Mouse (Mus musculus) midbrain, embryonic 16.5 days (tissue): ENCODE measurements around the gene Arid3c. TPM values are rescaled to one million over a fixed set of nuclear protein-coding genes. Genes with fewer than 3 reads are reported as not detected.

Experiments
- ATAC-seq: fragments of 200-750 bp; cut with Nextera tagmentation; 2 replicates; pipeline ENCODE4 v1.8.0; 2017; ENCODE audit warnings: moderate TSS enrichment
- H3K27ac ChIP-seq: fragments of 300-500 bp; sonication (generic); 2 replicates; pipeline ENCODE4 v1.5.1; 2014; ENCODE audit warnings: mild to moderate bottlenecking, low read length, mixed read lengths
- H3K27me3 ChIP-seq: fragments of 300-500 bp; sonication (generic); 2 replicates; pipeline ENCODE4 v1.6.1; 2014; ENCODE audit warnings: low read depth, low read length, mixed read lengths; ENCODE audit not compliant: control insufficient read depth, insufficient read depth
- H3K36me3 ChIP-seq: fragments of 300-500 bp; sonication (generic); 2 replicates; pipeline ENCODE4 v1.6.1; 2014; ENCODE audit warnings: mild to moderate bottlenecking, low read length, moderate library complexity, mixed read lengths; ENCODE audit not compliant: control insufficient read depth, insufficient read depth
- H3K4me1 ChIP-seq: fragments of 300-500 bp; sonication (generic); 2 replicates; pipeline ENCODE4 v1.6.1; 2014; ENCODE audit warnings: mild to moderate bottlenecking, low read length, mixed read lengths; ENCODE audit not compliant: control insufficient read depth, insufficient read depth
- H3K4me2 ChIP-seq: fragments of 300-500 bp; sonication (generic); 2 replicates; pipeline ENCODE4 v1.6.1; 2014; ENCODE audit warnings: mild to moderate bottlenecking, low read length, mixed read lengths
- H3K4me3 ChIP-seq: fragments of 300-500 bp; sonication (generic); 2 replicates; pipeline ENCODE4 v1.5.1; 2014; ENCODE audit warnings: low read depth, mild to moderate bottlenecking, low read length, moderate library complexity, mixed read lengths
- H3K9ac ChIP-seq: fragments of 300-500 bp; sonication (generic); 2 replicates; pipeline ENCODE4 v1.6.1; 2014; ENCODE audit warnings: low read depth, low read length, mixed read lengths
- H3K9me3 ChIP-seq: fragments of 300-500 bp; sonication (generic); replicated peaks from 2 replicates; pipeline ENCODE4 v1.6.1; 2014; ENCODE audit warnings: mild to moderate bottlenecking, low read length, mixed read lengths; ENCODE audit not compliant: control insufficient read depth, poor library complexity, severe bottlenecking
- WGBS: fragments of 180-500 bp; shearing (Covaris S2); extraction: QIAGEN DNeasy Blood & Tissue Kit; methylation state at CpG from one replicate; pipeline ENCODE4 v1.1.7; 2014; 5-methylcytosine and 5-hydroxymethylcytosine counted together
- polyA plus RNA-seq: library from polyadenylated mRNA; unstranded; fragments of >200 nt; fragmentation: Nextera tagmentation; extraction: Ambion mirVana; gene quantifications from 2 replicates; pipeline ENCODE4 v1.2.1, GENCODE M21; 2015

Gene Arid3c
- polyA plus RNA-seq, 1 experiment from 2014 or later: 1.2 TPM

DNA sequence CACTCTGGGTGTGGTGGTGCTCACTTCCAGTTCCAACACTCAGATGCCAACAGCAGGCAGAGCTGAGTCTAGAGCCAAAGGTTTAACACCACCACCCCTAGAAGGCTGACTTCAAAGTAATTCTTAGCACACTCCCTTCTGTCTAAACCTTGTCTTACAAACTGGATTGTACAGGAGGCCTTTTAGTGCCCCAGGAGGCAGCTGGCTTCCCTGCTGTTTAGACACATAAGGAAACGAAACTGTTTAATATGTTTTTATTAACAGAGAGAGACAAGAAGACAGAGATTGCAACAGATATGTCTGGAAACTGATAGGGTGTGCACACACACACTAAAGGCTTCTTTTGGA, 7.3 kb upstream of the Arid3c start:
- no peak for ATAC-seq
- H3K9me3 ChIP-seq: no peaks in the 10 kb centered on the region
- whole genome bisulfite sequencing: 74% methylated on average over 1 of the region's 1 CpGs
- no peak overlapping the region for H3K4me2 ChIP-seq
- H3K9ac ChIP-seq: no peak overlapping the region
- H3K36me3 ChIP-seq: peaks cover 3% of the 10 kb centered on the region; the same call in 1 of the 2 replicates
- no peak overlapping the region for H3K4me3 ChIP-seq
- H3K27me3 ChIP-seq: peaks cover 2% of the 10 kb centered on the region; the same call in 1 of the 2 replicates
- H3K27ac ChIP-seq: no peak overlapping the region
- peaks cover 16% of the 10 kb centered on the region for H3K4me1 ChIP-seq

DNA sequence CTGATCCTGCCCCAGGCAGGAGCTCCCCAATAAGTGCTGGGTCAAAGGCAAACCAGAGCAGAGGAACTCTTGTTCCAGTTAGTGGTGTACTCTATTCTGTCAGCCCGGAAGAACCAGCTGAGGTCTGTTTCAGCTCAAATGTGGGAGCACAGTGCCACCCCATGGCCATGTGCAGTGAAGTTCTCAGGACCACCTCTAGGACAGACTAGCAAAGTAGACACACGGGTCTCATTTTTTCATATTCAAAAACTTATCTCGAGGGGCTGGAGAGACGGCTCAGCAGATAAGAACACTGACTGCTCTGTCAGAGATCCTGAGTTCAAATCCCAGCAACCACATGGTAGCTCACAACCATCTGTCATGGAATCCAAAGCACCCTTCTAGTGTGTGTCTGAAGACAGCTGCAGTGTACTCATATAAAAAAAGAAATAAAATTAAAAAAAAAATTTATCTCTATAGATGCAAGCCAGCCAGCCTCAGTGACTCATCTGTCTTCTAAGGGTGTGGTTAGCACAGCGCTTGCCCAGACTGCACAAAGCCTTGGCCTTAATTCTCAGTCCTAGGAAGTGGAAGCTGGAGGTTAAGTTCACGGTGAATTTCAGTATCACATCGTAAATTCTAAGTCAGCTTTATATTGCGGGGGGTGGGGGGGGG, 6.8 kb upstream of the Arid3c start:
- no peak overlapping the region for H3K4me3 ChIP-seq
- H3K36me3 ChIP-seq: peaks cover 3% of the 10 kb centered on the region; the same call in 1 of the 2 replicates
- 45% methylated on average over 8 of the region's 8 CpGs for WGBS
- H3K4me1 ChIP-seq: peaks cover 16% of the 10 kb centered on the region
- no peaks in the 10 kb centered on the region for H3K9me3 ChIP-seq
- H3K4me2 ChIP-seq: no peak overlapping the region
- H3K27me3 ChIP-seq: peaks cover 7% of the 10 kb centered on the region
- H3K9ac ChIP-seq: no peak overlapping the region
- ATAC-seq: 0 out of 2 replicates have a peak, but pooled peaks have one; percentile 16
- H3K27ac ChIP-seq: no peak overlapping the region

DNA sequence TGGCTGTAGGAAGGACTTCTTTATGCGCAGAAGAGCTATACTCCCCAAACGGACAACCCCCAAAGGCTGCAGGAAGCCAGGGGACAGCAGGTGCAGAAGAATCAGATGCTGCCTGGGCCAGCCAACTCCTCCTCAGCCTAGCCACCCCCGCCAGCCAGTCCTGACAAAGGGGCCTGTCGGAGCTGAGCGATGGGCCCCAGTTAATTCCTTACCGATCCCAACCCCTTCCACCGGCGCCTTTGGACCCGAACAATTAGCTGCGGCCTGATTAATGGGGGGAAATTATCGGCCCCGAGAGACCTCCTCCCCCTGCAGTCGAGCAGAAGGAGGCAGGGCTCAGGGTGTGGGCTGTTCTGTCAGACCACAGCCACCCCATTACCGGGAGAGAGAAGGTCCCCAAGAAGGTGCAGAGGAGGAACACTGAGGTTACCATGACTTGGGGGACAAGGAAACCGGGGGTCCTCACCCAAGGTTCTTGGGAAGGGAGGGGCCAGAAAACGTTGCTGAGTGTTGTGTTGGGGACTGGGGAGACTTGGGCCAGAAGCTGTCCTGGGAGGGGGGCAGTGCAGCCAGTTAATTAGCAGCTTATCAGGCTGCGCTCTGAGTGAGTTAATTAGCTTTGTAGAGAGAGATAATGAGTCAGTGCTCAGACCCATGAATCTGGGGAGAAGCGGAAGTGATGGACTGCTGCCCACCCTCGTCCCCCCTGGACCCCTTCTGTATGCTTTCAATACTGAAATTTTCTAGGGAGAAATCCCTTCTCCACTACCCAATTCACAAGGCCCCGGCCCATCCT, 3.9 kb downstream of the Arid3c start:
- Histone ChIP-seq H3K4me2 (no peak overlapping the region), H3K9me3 (no peaks in the 10 kb centered on the region), H3K36me3 (no peaks in the 10 kb centered on the region), H3K27me3 (peaks cover 72% of the 10 kb centered on the region), H3K9ac (no peak overlapping the region), H3K27ac (no peak overlapping the region), H3K4me1 (peaks cover 15% of the 10 kb centered on the region), H3K4me3 (no peak overlapping the region)
- 14% methylated on average over 20 of the region's 20 CpGs for WGBS
- ATAC-seq: no peak

DNA sequence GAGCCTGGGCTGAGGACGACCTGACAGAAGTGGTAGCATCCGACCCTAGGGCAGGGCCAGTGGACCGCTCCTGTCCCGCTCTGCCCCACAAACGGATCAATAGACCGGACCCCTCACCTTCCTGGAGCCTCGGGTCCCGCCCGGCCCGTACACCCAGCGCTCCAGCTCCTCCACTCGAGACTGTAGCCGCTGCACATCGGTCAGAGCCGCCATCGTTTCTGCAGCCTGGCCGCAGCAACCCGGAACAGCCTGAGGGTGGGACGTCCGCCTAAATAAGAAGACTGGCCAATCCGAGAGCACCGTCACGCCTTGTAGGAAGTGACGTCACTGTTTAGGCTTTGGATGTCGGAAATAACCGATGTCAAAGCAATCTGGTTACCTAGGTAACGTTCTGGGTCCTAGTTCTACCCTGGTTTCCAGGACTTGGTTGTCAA, 8.0 kb downstream of the Arid3c start, which contains the start of gene Dctn3:
Gene Dctn3 (minus strand): TSS at position 253 of the 434 bp plus-strand sequence.
- peaks cover 15% of the 10 kb centered on the region for H3K4me1 ChIP-seq
- peak; percentile 96 for ATAC-seq
- peaks cover 13% of the 10 kb centered on the region for H3K36me3 ChIP-seq
- H3K4me3 ChIP-seq: peak within 1 kb of the TSS; percentile 93
- H3K27ac ChIP-seq: peak within 1 kb of the TSS; percentile 67; the same call in 1 of the 2 replicates
- H3K9me3 ChIP-seq: no peaks in the 10 kb centered on the region
- H3K4me2 ChIP-seq: peak within 1 kb of the TSS; percentile 93
- peak within 1 kb of the TSS; percentile 94 for H3K9ac ChIP-seq
- H3K27me3 ChIP-seq: peaks cover 40% of the 10 kb centered on the region
- under 1% methylated on average over 27 of the region's 27 CpGs for WGBS

DNA sequence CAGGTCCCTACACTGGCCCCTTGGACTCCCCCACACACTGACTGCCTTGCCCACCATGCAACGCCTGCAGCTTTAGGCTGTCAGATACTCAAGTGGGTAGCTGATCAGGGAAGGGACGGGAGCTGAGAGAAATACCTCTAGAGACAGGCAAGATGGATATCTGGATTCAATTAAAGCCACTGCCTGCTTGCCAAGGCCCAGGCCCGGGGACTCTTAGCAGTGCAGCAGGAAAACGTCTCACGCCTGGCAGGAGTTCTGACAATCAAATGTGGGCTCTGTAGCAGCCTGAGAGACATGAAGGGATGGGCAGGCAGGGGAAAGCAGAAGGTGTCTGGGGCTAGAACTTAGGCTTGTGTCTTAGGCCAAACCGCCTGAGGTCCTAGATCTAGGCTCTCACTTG, 14.1 kb downstream of the Arid3c start:
- Histone ChIP-seq H3K27ac (no peak overlapping the region), H3K4me2 (no peak overlapping the region), H3K9ac (no peak overlapping the region), H3K4me3 (no peak overlapping the region), H3K4me1 (peaks cover 29% of the 10 kb centered on the region), H3K36me3 (peaks cover 20% of the 10 kb centered on the region), H3K27me3 (no peaks in the 10 kb centered on the region), H3K9me3 (no peaks in the 10 kb centered on the region)
- 72% methylated on average over 6 of the region's 6 CpGs for WGBS
- ATAC-seq: no peak

DNA sequence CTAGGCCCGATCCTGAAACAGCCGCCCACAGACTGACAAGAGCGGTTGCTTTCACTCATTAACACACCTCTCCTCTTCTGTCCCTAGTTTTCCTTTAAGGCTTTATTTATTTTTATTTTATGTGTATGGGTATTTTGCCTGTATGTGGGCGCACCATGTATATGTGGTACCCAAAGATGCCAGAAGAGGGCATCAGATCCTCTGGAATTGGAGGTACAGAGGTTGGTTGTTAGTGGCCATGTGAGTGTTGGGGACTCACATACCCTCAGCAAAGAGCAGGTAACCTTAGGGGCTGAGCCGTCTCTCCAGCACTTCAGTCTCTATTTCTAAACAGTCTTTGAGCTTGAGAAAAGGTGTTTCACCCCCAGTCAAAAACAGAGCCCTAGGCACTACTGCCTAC, 15.3 kb downstream of the Arid3c start:
- H3K9ac ChIP-seq: no peak overlapping the region
- H3K27me3 ChIP-seq: no peaks in the 10 kb centered on the region
- no peaks in the 10 kb centered on the region for H3K9me3 ChIP-seq
- no peak overlapping the region for H3K4me2 ChIP-seq
- peaks cover 31% of the 10 kb centered on the region for H3K4me1 ChIP-seq
- 84% methylated on average over 5 of the region's 5 CpGs for WGBS
- ATAC-seq: no peak
- peaks cover 20% of the 10 kb centered on the region for H3K36me3 ChIP-seq
- no peak overlapping the region for H3K4me3 ChIP-seq
- H3K27ac ChIP-seq: no peak overlapping the region

DNA sequence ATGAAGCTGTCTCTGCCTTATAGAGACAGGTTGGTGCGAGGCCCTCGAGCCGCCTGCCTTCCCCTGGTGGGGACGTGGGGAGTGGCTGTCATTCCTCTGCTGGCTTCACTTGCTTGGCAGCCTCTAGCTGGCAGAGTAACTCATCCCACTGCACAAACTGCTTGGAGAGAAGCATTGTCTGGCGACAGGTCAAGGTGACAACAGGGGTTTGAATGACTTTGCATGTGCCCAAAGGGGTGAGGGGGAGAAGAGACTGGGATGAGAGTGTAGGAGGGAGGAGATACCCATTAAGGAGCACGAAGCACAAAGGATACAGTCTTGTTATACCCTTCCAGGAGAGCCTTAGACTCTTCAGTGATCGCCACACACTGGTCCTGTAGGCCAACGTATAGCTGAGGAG, 15.9 kb downstream of the Arid3c start:
- ATAC-seq: no peak

DNA sequence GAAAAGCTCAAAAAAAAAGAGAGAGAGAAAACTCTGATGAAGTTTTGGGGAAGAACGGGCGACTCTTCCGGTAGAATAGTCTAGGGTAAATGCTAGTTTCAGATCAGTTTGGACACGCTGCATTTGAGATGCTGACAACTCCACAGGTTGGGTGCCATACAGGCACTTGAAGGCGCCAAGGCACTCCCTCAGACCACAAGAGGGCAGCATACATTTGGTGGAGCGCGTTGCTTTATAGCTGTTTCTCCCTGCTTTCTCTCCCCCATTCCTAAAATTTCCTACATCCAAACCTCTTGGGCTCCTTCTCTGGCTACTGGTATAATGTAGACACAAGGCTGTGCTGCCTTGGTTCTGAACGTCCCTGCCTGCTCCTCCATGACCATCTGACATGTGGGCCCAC, 16.7 kb downstream of the Arid3c start:
- H3K4me2 ChIP-seq: peak overlapping the region; percentile 90
- 10% methylated on average over 8 of the region's 8 CpGs for WGBS
- peak overlapping the region; percentile 71 for H3K4me3 ChIP-seq
- 0 out of 2 replicates have a peak overlapping the region, but pooled peaks have one; percentile 39 for H3K9ac ChIP-seq
- H3K9me3 ChIP-seq: no peaks in the 10 kb centered on the region
- ATAC-seq: peak; percentile 18; the same call in 1 of the 2 replicates
- peaks cover 31% of the 10 kb centered on the region for H3K4me1 ChIP-seq
- no peak overlapping the region for H3K27ac ChIP-seq
- peaks cover 16% of the 10 kb centered on the region for H3K36me3 ChIP-seq
- H3K27me3 ChIP-seq: no peaks in the 10 kb centered on the region

More for the DNA sequence above, 15.9 kb downstream of the Arid3c start:
- Histone ChIP-seq H3K9ac (no peak overlapping the region), H3K4me2 (no peak overlapping the region), H3K27me3 (no peaks in the 10 kb centered on the region), H3K9me3 (no peaks in the 10 kb centered on the region), H3K27ac (no peak overlapping the region), H3K36me3 (peaks cover 20% of the 10 kb centered on the region), H3K4me1 (peaks cover 31% of the 10 kb centered on the region), H3K4me3 (no peak overlapping the region)
- 78% methylated on average over 8 of the region's 8 CpGs for WGBS
